Mouse (Mus musculus) heart, postnatal 0 days (tissue): ENCODE data around the gene Sox6. TPM values are rescaled to one million over a fixed set of nuclear protein-coding genes. Genes with fewer than 3 reads are reported as not detected.

Experiments used
- ATAC-seq: fragments of 200-750 bp; cut with Nextera tagmentation; 2 replicates; pipeline ENCODE4 v1.8.0; 2017; ENCODE audit warnings: low read depth, moderate number of reproducible peaks, moderate library complexity; ENCODE audit not compliant: insufficient read depth
- DNase-seq: peaks from one replicate; pipeline ENCODE4 v3.0.0-alpha.2; 2016; ENCODE audit warnings: low spot score
- H3K27ac ChIP-seq: fragments of 300-500 bp; sonication (generic); 2 replicates; pipeline ENCODE4 v1.5.1; 2014; ENCODE audit warnings: low read depth, mild to moderate bottlenecking
- H3K27me3 ChIP-seq: fragments of 300-500 bp; sonication (generic); 2 replicates; pipeline ENCODE4 v1.6.1; 2014; ENCODE audit warnings: low read length, mixed read lengths; ENCODE audit not compliant: control insufficient read depth, insufficient read depth
- H3K36me3 ChIP-seq: fragments of 300-500 bp; sonication (generic); replicated peaks from 2 replicates; pipeline ENCODE4 v1.6.1; 2014; ENCODE audit warnings: low read length, mixed read lengths; ENCODE audit not compliant: control insufficient read depth, insufficient read depth
- H3K4me1 ChIP-seq: fragments of 300-500 bp; sonication (generic); 2 replicates; pipeline ENCODE4 v1.6.1; 2014; ENCODE audit warnings: antibody characterized with exemption; ENCODE audit not compliant: control insufficient read depth, insufficient read depth
- H3K4me2 ChIP-seq: fragments of 300-500 bp; sonication (generic); 2 replicates; pipeline ENCODE4 v1.6.1; 2014; ENCODE audit warnings: low read depth, mild to moderate bottlenecking, low read length, moderate library complexity
- H3K4me3 ChIP-seq: fragments of 300-500 bp; sonication (generic); 2 replicates; pipeline ENCODE4 v1.5.1; 2014; ENCODE audit warnings: low read depth, low read length
- H3K9ac ChIP-seq: fragments of 300-500 bp; sonication (generic); replicated peaks from 2 replicates; pipeline ENCODE4 v1.6.1; 2014; ENCODE audit warnings: low read depth, low read length, mixed read lengths
- H3K9me3 ChIP-seq: fragments of 300-500 bp; sonication (generic); replicated peaks from 2 replicates; pipeline ENCODE4 v1.6.1; 2016; ENCODE audit warnings: low read length; ENCODE audit not compliant: control insufficient read depth
- CTCF ChIP-seq: IDR thresholded peaks from 2 replicates; pipeline ENCODE4 v1.5.1; 2016; ENCODE audit warnings: antibody characterized with exemption, control low read depth, low read depth
- EP300 ChIP-seq: IDR thresholded peaks from 2 replicates; pipeline ENCODE4 v1.6.1; 2016; ENCODE audit warnings: antibody characterized with exemption, low read depth
- WGBS: fragments of 180-500 bp; shearing (Covaris S2); extraction: QIAGEN DNeasy Blood & Tissue Kit; methylation state at CpG from one replicate; pipeline ENCODE4 v1.1.7; 2014; 5-methylcytosine and 5-hydroxymethylcytosine counted together
- polyA plus RNA-seq: library from polyadenylated mRNA; unstranded; fragments of >200 nt; fragmentation: Nextera tagmentation; extraction: Ambion mirVana; gene quantifications from 2 replicates; pipeline ENCODE4 v1.2.1, GENCODE M21; 2015
- total RNA-seq: library from RNA; depleted of rRNA; stranded (reverse); fragments of >200 nt; gene quantifications from 2 replicates; pipeline ENCODE4 v1.2.3, GENCODE M21; 2014; ENCODE audit warnings: low replicate concordance

The Sox6 gene
- total and polyA plus RNA-seq, 2 experiments from 2014 or later, result 23.4 to 68.5 TPM

GRCm38 (mm10) chr7:115829260-115829659 lies 209.3 kb downstream of the Sox6 start:
- H3K27ac ChIP-seq, result no peak overlapping the region
- H3K9ac ChIP-seq, result no peak overlapping the region
- no peaks in the 10 kb centered on the region for H3K36me3 ChIP-seq
- WGBS, result 80% methylated on average over 4 of the region's 4 CpGs
- H3K9me3 ChIP-seq, result no peaks in the 10 kb centered on the region
- TF ChIP-seq EP300, result no peak
- TF ChIP-seq CTCF, result no peak
- ATAC-seq (no peak), DNase-seq (no peak)
- H3K4me2 ChIP-seq, result no peak overlapping the region
- H3K4me3 ChIP-seq, result no peak overlapping the region
- H3K4me1 ChIP-seq, result peaks cover 27% of the 10 kb centered on the region
- no peaks in the 10 kb centered on the region for H3K27me3 ChIP-seq

DNA sequence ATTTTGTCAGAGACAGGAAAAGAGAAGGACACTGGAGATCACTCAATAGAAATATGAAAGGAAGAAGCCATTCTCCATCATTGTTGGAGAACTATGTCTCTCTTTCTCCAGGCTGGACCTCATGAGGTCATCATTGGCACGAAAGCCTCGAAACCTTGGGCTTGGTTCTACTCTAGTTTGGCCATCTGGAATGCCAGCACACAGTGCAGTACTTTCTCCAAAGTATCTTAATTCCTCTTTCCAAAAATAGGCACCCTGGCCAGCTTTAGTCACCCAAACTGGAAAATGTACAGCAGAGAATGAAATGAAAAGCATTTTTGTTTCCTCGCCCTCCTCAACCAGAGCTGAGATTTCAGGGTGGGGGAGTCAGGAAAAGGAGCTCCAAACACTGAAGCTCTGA lies 213.3 kb downstream of the Sox6 start:
- Histone ChIP-seq H3K9me3 (no peaks in the 10 kb centered on the region), H3K4me3 (no peak overlapping the region), H3K9ac (no peak overlapping the region), H3K36me3 (no peaks in the 10 kb centered on the region), H3K27ac (peak overlapping the region; percentile 23; the same call in 1 of the 2 replicates), H3K27me3 (no peaks in the 10 kb centered on the region), H3K4me2 (peak overlapping the region; percentile 4; the same call in 1 of the 2 replicates), H3K4me1 (peaks cover 21% of the 10 kb centered on the region)
- no peak for DNase-seq
- WGBS, result 45% methylated on average over 3 of the region's 3 CpGs
- no peak for ATAC-seq
- TF ChIP-seq EP300 (no peak), CTCF (no peak)

GRCm38 (mm10) chr7:115824621-115825256 lies 213.9 kb downstream of the Sox6 start:
- no peak for ATAC-seq
- WGBS, result 68% methylated on average over 8 of the region's 8 CpGs
- peaks cover 21% of the 10 kb centered on the region for H3K4me1 ChIP-seq
- no peak overlapping the region for H3K27ac ChIP-seq
- no peaks in the 10 kb centered on the region for H3K36me3 ChIP-seq
- no peaks in the 10 kb centered on the region for H3K9me3 ChIP-seq
- DNase-seq, result no peak
- TF ChIP-seq EP300, result no peak
- TF ChIP-seq CTCF, result no peak
- H3K4me2 ChIP-seq, result no peak overlapping the region
- no peak overlapping the region for H3K9ac ChIP-seq
- no peak overlapping the region for H3K4me3 ChIP-seq
- H3K27me3 ChIP-seq, result no peaks in the 10 kb centered on the region

DNA sequence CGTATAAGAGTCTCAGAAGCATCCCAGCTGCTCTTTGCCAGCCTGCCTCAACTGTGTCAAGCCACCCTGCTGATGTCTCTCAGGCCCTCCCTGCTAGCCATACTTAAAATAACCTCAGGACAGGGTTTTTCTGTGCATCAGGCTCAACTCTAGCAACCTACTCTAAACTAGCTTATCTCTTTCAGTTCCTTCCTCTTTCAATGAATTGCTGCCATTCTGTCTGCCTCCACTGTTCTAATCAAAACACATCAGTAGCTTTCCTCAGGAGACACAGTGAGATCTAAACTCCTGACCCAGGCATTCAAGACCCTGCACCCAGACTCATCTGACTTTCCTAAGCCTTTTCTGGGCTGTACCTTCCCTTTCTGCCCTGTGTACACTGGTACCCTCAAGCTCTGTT lies 219.5 kb downstream of the Sox6 start:
- no peaks in the 10 kb centered on the region for H3K4me1 ChIP-seq
- H3K9me3 ChIP-seq, result no peaks in the 10 kb centered on the region
- ATAC-seq (no peak), DNase-seq (no peak)
- H3K27me3 ChIP-seq, result no peaks in the 10 kb centered on the region
- no peak overlapping the region for H3K4me3 ChIP-seq
- no peaks in the 10 kb centered on the region for H3K36me3 ChIP-seq
- WGBS, result 46% methylated on average over 1 of the region's 1 CpGs
- H3K27ac ChIP-seq, result no peak overlapping the region
- H3K4me2 ChIP-seq, result no peak overlapping the region
- TF ChIP-seq EP300, result no peak
- TF ChIP-seq CTCF, result no peak
- no peak overlapping the region for H3K9ac ChIP-seq

DNA sequence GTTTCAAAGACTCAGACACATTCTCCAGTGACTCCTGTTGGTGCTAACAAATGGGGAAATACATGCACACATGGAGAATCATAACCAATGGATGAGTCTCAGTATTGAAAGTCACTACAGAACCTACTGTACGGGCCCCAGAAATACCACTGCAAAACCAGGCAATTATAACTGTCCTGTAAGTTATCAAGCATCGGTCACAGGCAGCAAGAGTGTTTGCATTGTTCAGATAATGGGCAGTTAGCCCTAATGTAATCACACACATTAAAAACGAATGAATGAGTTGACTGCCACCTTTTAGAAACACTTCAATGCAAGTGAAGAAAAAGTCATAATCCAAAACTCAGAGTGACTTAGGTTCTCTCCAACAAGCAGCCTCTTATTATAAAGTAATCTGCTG lies 235.3 kb downstream of the Sox6 start:
- Histone ChIP-seq H3K27me3 (no peaks in the 10 kb centered on the region), H3K36me3 (no peaks in the 10 kb centered on the region), H3K4me1 (peaks cover 11% of the 10 kb centered on the region), H3K27ac (no peak overlapping the region), H3K9ac (no peak overlapping the region), H3K9me3 (no peaks in the 10 kb centered on the region), H3K4me2 (no peak overlapping the region), H3K4me3 (no peak overlapping the region)
- no peak for ATAC-seq
- TF ChIP-seq EP300 (no peak), CTCF (no peak)
- no peak for DNase-seq
- WGBS, result 19% methylated on average over 3 of the region's 3 CpGs

GRCm38 (mm10) chr7:115794139-115794858 lies 244.3 kb downstream of the Sox6 start:
- Histone ChIP-seq H3K36me3 (no peaks in the 10 kb centered on the region), H3K27ac (no peak overlapping the region), H3K4me3 (no peak overlapping the region), H3K27me3 (no peaks in the 10 kb centered on the region), H3K4me2 (no peak overlapping the region), H3K4me1 (no peaks in the 10 kb centered on the region), H3K9ac (no peak overlapping the region), H3K9me3 (no peaks in the 10 kb centered on the region)
- no peak for DNase-seq
- no peak for ATAC-seq
- 79% methylated on average over 4 of the region's 4 CpGs for WGBS
- TF ChIP-seq EP300, result no peak
- no peak for TF ChIP-seq CTCF
